Comparison of ENCODE assay signal across 16 mouse cellular contexts in the genomic region with DNA sequence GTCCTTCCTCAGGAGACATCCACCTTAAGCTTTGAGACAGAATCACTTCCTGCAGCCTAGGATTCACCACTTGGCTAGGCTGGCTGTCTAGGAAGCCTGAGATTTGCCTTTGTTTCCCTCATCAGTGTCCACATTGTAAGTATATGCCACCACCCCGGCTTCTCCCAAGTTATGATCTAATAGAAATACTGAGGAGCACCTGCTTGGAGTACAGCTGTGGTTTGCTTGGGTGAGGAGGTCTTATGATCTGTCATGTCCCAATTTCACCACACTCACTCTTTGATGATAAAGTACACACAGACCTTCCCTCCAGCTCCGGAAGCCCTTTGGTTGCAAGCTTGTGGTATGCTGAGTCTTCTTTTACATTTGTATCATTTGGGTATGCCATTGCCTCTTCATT.
"Had no signal": no experiment of that assay in that cellular context is flagged by ENCODE, and none has a peak within 500 bp of the region (broad histone marks: within the 10 kb centered on the region; RNA-seq: fewer than 3 reads in every experiment).

No protein-coding gene starts in this region.

- H3K27ac ChIP-seq: hindbrain, postnatal 0 days; layer of hippocampus, adult 2 months; limb, embryonic 12.5 days; liver, embryonic 13.5 days; lung, embryonic 15.5 days; midbrain, embryonic 15.5 days; neural tube, embryonic 13.5 days; stomach, embryonic 15.5 days had no signal

- DNase-seq: kidney, adult 18-20 months; kidney, postnatal 10 days; kidney, postnatal 4 days; layer of hippocampus, postnatal 36 days; liver; liver, embryonic 13.5 days; liver, postnatal 0 days; lung, postnatal 36 days; right cerebral cortex, postnatal 14 days had no signal

- ATAC-seq: hindbrain, postnatal 0 days; liver, postnatal 0 days; midbrain, embryonic 15.5 days had no signal

- H3K4me2 ChIP-seq: limb, embryonic 12.5 days; liver, embryonic 13.5 days; lung, embryonic 15.5 days; midbrain, embryonic 15.5 days; neural tube, embryonic 13.5 days; stomach, embryonic 15.5 days had no signal

- H3K4me1 ChIP-seq: liver, embryonic 13.5 days; lung, embryonic 15.5 days; midbrain, embryonic 15.5 days; neural tube, embryonic 13.5 days; stomach, embryonic 15.5 days had no signal

- H3K27me3 ChIP-seq: limb, embryonic 12.5 days; liver, embryonic 13.5 days; lung, embryonic 15.5 days; midbrain, embryonic 15.5 days; neural tube, embryonic 13.5 days; stomach, embryonic 15.5 days had no signal

- H3K4me3 ChIP-seq: layer of hippocampus, adult 2 months; limb, embryonic 12.5 days; liver, embryonic 13.5 days; lung, embryonic 15.5 days; midbrain, embryonic 15.5 days; neural tube, embryonic 13.5 days; stomach, embryonic 15.5 days had no signal

- H3K9me3 ChIP-seq: limb, embryonic 12.5 days; liver, embryonic 13.5 days; lung, embryonic 15.5 days; midbrain, embryonic 15.5 days; neural tube, embryonic 13.5 days; stomach, embryonic 15.5 days had no signal

- H3K36me3 ChIP-seq: limb, embryonic 12.5 days; liver, embryonic 13.5 days; lung, embryonic 15.5 days; midbrain, embryonic 15.5 days; neural tube, embryonic 13.5 days; stomach, embryonic 15.5 days had no signal

- H3K9ac ChIP-seq: limb, embryonic 12.5 days; liver, embryonic 13.5 days; liver, postnatal 0 days; lung, embryonic 15.5 days; midbrain, embryonic 15.5 days; neural tube, embryonic 13.5 days; stomach, embryonic 15.5 days had no signal
